Mouse (Mus musculus) liver, adult 2 months (tissue): ENCODE measurements around the gene Scgb3a1.

Source experiments
- CTCF ChIP-seq: fragments of 200-500 bp; IDR thresholded peaks from 2 replicates; pipeline ENCODE4 v1.5.1; 2011; ENCODE audit warnings: low read depth, low read length, control low read depth
- POLR2A ChIP-seq: fragments of 200-500 bp; IDR thresholded peaks from 2 replicates; pipeline ENCODE4 v1.6.1; 2011; ENCODE audit warnings: low read length, control low read depth; ENCODE audit not compliant: insufficient read depth; ENCODE audit errors: extremely low read depth

- TF ChIP-seq POLR2A: no peak
- no peak for TF ChIP-seq CTCF
Observed at GRCm38 (mm10) chr11:49702014-49702413, 38.6 kb downstream of the Scgb3a1 start.
